Mouse (Mus musculus) gastrocnemius, postnatal 10 days (tissue): ENCODE results near the gene Ednra. TPM values are rescaled to one million over a fixed set of nuclear protein-coding genes. Genes with fewer than 3 reads are reported as not detected.

Experiments used
- DNase-seq: peaks from one replicate; pipeline ENCODE4 v3.0.0; 2021; ENCODE audit warnings: mixed read lengths
- long read RNA-seq, 2 experiments: library from polyadenylated mRNA; stranded (forward); transcript quantifications; one replicate each; pipeline ENCODE4 v2.0.0; 2021
- total RNA-seq, 2 experiments: library from RNA; stranded (reverse); gene quantifications; 2 replicates each; pipeline ENCODE4 v1.2.3; 2021

The Ednra gene
- total RNA-seq = 10 to 100 TPM in 1 of 2 experiments, 1 to 10 TPM in 1; 9.3 to 12.1 TPM
- long read RNA-seq, experiment 1, transcript Ednra-201 (8 exons, 3,625 nt) = major isoform, 7 of 10 reads
- long read RNA-seq, experiment 1, partial matches to known transcripts = 0 of 10 reads
- long read RNA-seq, experiment 1, other reads (novel, unspliced or antisense) = 2 of 10 reads
- long read RNA-seq, experiment 2, transcript Ednra-201 (8 exons, 3,625 nt) = major isoform, 6 of 10 reads
- long read RNA-seq, experiment 2, partial matches to known transcripts = 4 of 10 reads
- long read RNA-seq, experiment 2, other reads (novel, unspliced or antisense) = 0 of 10 reads

GRCm38 (mm10) chr8:77724046-77724930 is at the start of gene Ednra:
Gene Ednra, minus strand, starts transcription at chr8:77724464.
- peak; percentile 57 for DNase-seq

GRCm38 (mm10) chr8:77773831-77774230 is 49.6 kb upstream of the Ednra start:
- no peak for DNase-seq

- no peak for DNase-seq
Observed at GRCm38 (mm10) chr8:77773256-77773655, 49.0 kb upstream of the Ednra start.

- DNase-seq = no peak
Observed at GRCm38 (mm10) chr8:77772210-77772886, 48.1 kb upstream of the Ednra start.

GRCm38 (mm10) chr8:77770966-77771365 is 46.7 kb upstream of the Ednra start:
- no peak for DNase-seq

GRCm38 (mm10) chr8:77768916-77769315 is 44.7 kb upstream of the Ednra start:
- DNase-seq = no peak

GRCm38 (mm10) chr8:77764253-77764652 is 40.0 kb upstream of the Ednra start:
- no peak for DNase-seq

- DNase-seq = no peak
Observed at GRCm38 (mm10) chr8:77762967-77763366, 38.7 kb upstream of the Ednra start.

GRCm38 (mm10) chr8:77755441-77755840 is 31.2 kb upstream of the Ednra start:
- no peak for DNase-seq

GRCm38 (mm10) chr8:77753796-77754195 is 29.5 kb upstream of the Ednra start:
- DNase-seq = no peak

GRCm38 (mm10) chr8:77752041-77752440 is 27.8 kb upstream of the Ednra start:
- DNase-seq = no peak

GRCm38 (mm10) chr8:77750407-77750806 is 26.1 kb upstream of the Ednra start:
- DNase-seq = no peak

GRCm38 (mm10) chr8:77744476-77744875 is 20.2 kb upstream of the Ednra start:
- DNase-seq = no peak

- no peak for DNase-seq
Observed at GRCm38 (mm10) chr8:77742395-77742794, 18.1 kb upstream of the Ednra start.

- DNase-seq = no peak
Observed at GRCm38 (mm10) chr8:77741050-77741777, 16.9 kb upstream of the Ednra start.

- no peak for DNase-seq
Observed at GRCm38 (mm10) chr8:77738419-77738818, 14.2 kb upstream of the Ednra start.

- no peak for DNase-seq
Observed at GRCm38 (mm10) chr8:77737327-77737726, 13.1 kb upstream of the Ednra start.

- DNase-seq = no peak
Observed at GRCm38 (mm10) chr8:77733792-77734191, 9.5 kb upstream of the Ednra start.

GRCm38 (mm10) chr8:77732964-77733363 is 8.7 kb upstream of the Ednra start:
- DNase-seq = no peak

GRCm38 (mm10) chr8:77725406-77725805 is 1.1 kb upstream of the Ednra start:
- DNase-seq = no peak

- no peak for DNase-seq
Observed at GRCm38 (mm10) chr8:77723534-77724045, 674 bp downstream of the Ednra start.

- no peak for DNase-seq
Observed at GRCm38 (mm10) chr8:77723018-77723417, 1.2 kb downstream of the Ednra start.
